Mouse (Mus musculus): ENCODE results near the gene Cyp2d22. TPM values are rescaled to one million over a fixed set of nuclear protein-coding genes. Genes with fewer than 3 reads are reported as not detected.
A peak's percentile ranks its signal among the peaks of the same experiment; 100 is the strongest.

Gene Cyp2d22
- polyA plus RNA-seq, 1 experiment from 2014 or later: 1.4 TPM

DNA sequence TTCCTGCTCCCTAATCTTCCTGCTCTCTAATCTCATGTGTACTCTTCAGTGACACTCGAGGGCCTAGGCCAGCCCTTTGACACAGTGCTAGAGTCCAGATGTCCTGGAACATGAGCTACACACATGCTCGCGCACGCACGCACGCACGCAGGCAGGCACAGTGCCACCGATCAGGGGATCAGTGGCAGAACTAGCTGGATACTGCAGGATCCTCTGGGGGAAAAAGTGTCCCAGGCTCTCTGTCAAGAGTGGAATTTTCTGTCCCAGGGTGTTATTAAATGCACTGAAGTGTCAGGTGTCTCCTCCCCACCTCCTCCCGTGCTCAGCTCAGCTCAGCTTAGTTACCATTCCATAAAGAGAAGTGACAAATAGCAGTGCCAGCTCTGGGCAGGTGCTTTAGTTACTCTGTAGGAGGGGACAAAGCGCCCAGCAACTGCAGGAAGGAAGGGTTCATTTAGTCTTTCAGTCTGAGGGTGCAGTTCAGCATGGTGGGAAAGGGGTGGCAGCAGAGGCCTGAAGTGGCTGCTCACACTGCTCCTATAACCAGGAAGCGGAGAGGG is 18.5 kb downstream of the Cyp2d22 start:
- no peaks in the 10 kb centered on the region for H3K36me3 ChIP-seq (replicated peaks; ENCODE audit: control insufficient read depth, insufficient read depth, low read depth, low read length)
- DNase-seq (ENCODE audit: low spot score) (no peak), ATAC-seq (replicated peaks; ENCODE audit: insufficient number of reproducible peaks, low FRiP score, low TSS enrichment, low read depth) (peak; percentile 14; the same call in 1 of the 2 replicates)
- no peaks in the 10 kb centered on the region for H3K4me1 ChIP-seq (ENCODE audit: control insufficient read depth, insufficient read depth, low read length)
- no peak overlapping the region for H3K4me2 ChIP-seq (ENCODE audit: low read depth, low read length)
- H3K9ac ChIP-seq (replicated peaks; ENCODE audit: low read length): no peak overlapping the region
- no peak overlapping the region for H3K4me3 ChIP-seq (ENCODE audit: low read depth, low read length)
- H3K9me3 ChIP-seq (replicated peaks; ENCODE audit: control insufficient read depth, low read length): no peaks in the 10 kb centered on the region
- 69% methylated on average over 11 of the region's 11 CpGs for WGBS
- H3K27me3 ChIP-seq (ENCODE audit: control insufficient read depth, insufficient read depth, low read length): no peaks in the 10 kb centered on the region
- H3K27ac ChIP-seq (replicated peaks; ENCODE audit: low read depth, low read length): no peak overlapping the region

DNA sequence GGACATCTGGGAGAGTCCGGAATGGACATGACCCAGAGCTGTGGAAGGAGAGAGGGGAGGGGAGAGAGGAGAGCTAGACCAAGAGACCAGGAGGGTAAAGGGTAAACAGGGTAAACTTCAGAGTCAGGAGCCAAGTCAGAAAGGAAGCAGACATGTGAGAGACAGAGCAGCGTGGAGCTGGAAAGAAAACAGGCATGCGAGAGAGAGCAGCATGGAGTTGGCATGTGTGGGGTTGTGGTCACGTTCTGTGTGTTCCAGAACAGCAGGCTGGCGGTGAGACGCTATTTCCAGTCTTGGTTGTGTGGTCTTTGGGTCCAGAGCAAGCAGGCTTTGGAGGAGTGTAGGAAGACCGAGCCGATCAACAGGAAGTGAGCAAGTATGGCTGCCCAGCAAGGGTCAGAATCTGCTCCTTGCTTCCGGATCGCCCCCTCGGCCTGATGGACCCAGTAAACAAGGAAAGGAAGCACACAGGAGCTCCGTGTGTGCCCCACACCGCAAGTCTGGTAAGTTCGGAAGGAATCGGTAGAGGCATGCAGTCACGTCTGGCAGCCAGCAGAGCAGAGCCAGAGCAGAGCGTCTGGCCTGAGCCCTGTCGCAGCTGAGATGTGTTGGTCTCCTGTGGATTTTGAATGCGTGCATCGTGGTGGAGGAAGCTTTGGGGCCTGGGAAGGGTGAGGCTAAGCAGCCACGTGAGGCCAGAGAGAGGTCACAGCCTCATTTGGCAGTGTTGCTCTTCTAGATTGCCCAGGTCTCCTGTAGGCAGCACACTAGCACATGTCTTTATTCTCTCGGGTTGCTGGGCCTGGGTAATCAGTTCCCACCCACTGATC is 21.4 kb downstream of the Cyp2d22 start:
- Histone ChIP-seq H3K4me3 (ENCODE audit: low read depth, low read length) (no peak overlapping the region), H3K4me2 (ENCODE audit: low read depth, low read length) (no peak overlapping the region), H3K4me1 (ENCODE audit: control insufficient read depth, insufficient read depth, low read length) (no peaks in the 10 kb centered on the region), H3K27me3 (ENCODE audit: control insufficient read depth, insufficient read depth, low read length) (no peaks in the 10 kb centered on the region), H3K27ac (replicated peaks; ENCODE audit: low read depth, low read length) (no peak overlapping the region), H3K36me3 (replicated peaks; ENCODE audit: control insufficient read depth, insufficient read depth, low read depth, low read length) (no peaks in the 10 kb centered on the region), H3K9ac (replicated peaks; ENCODE audit: low read length) (no peak overlapping the region), H3K9me3 (replicated peaks; ENCODE audit: control insufficient read depth, low read length) (no peaks in the 10 kb centered on the region)
- WGBS: 66% methylated on average over 22 of the region's 22 CpGs
- DNase-seq (ENCODE audit: low spot score) (no peak), ATAC-seq (replicated peaks; ENCODE audit: insufficient number of reproducible peaks, low FRiP score, low TSS enrichment, low read depth) (no peak)

DNA sequence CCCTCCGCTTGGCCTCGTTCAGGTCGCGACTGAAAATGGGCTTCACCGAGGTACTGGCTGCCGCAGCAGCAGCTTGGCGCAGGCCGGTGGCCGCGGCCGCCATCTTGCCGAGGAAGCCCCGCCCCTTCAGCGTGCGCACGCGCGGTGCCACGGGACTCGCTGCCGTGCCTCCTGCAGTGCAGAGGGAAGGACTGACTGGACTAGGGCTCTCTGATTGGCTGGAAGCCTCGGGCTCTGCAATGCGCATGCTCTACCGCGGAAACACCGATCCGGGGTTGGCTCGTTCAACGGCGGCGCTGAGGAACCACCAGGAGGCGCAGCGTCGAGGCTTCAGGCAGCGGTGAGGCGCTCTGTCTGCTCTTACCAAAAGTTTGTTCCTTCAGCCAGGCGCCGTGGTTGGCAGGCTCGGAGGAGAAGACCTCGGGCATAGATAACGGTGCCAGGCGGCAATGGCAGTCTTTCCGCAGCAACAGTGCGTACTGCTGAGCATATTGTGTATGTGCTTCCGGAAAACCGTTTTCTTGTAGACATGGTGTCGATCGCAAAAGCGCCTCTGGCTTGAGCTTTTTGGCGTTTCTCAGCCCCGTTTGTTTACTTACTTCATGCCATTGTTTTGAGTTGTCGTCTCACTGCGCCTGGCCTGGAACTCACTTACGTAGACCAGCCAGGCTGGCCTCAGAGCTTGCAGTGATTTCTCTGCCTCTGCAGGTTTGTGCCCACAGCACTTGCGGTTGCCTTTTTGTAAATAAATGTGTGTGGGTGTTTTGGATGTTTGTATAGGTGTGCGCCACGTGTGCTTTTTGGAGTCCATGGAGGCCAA is 25.7 kb downstream of the Cyp2d22 start, which contains the start of gene Ndufa6:
Gene Ndufa6 (minus strand): TSS at position 197 of the 820 bp plus-strand sequence.
- Histone ChIP-seq H3K4me1 (ENCODE audit: control insufficient read depth, insufficient read depth, low read length) (no peaks in the 10 kb centered on the region; the same call in 1 of the 2 replicates), H3K9me3 (replicated peaks; ENCODE audit: control insufficient read depth, low read length) (no peaks in the 10 kb centered on the region), H3K9ac (replicated peaks; ENCODE audit: low read length) (peak within 1 kb of the TSS; percentile 91), H3K4me3 (ENCODE audit: low read depth, low read length) (peak within 1 kb of the TSS; percentile 87), H3K27ac (replicated peaks; ENCODE audit: low read depth, low read length) (peak within 1 kb of the TSS; percentile 25; the same call in 1 of the 2 replicates), H3K36me3 (replicated peaks; ENCODE audit: control insufficient read depth, insufficient read depth, low read depth, low read length) (peaks cover 5% of the 10 kb centered on the region), H3K27me3 (ENCODE audit: control insufficient read depth, insufficient read depth, low read length) (no peaks in the 10 kb centered on the region), H3K4me2 (ENCODE audit: low read depth, low read length) (peak within 1 kb of the TSS; percentile 66)
- DNase-seq (ENCODE audit: low spot score): peak; percentile 98
- peak; percentile 99 for ATAC-seq (replicated peaks; ENCODE audit: insufficient number of reproducible peaks, low FRiP score, low TSS enrichment, low read depth)
- 2% methylated on average over 56 of the region's 57 CpGs for WGBS

DNA sequence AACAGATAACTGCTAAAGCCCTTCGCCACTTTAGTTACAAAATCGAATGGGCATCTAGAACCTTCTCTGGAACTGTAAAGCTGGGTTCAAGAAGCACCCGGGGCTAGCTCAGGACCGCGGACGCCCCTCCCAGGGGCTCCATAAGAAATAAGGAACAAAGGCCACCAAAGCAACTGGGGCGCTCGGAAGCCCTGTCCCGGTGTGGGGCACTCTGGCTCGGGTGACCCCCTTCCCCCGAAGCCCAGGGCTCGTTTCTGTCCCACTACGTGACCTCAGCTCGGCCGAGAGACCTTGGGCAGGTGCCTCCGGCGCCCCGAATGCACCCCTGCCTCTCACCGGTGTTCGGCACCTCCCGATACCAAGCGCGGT is 26.3 kb downstream of the Cyp2d22 start:
- H3K4me1 ChIP-seq (ENCODE audit: control insufficient read depth, insufficient read depth, low read length): no peaks in the 10 kb centered on the region; the same call in 1 of the 2 replicates
- 1% methylated on average over 23 of the region's 23 CpGs for WGBS
- peak overlapping the region; percentile 87 for H3K4me3 ChIP-seq (ENCODE audit: low read depth, low read length)
- H3K9ac ChIP-seq (replicated peaks; ENCODE audit: low read length): peak overlapping the region; percentile 91
- ATAC-seq (replicated peaks; ENCODE audit: insufficient number of reproducible peaks, low FRiP score, low TSS enrichment, low read depth) (peak; percentile 49; the same call in 1 of the 2 replicates), DNase-seq (ENCODE audit: low spot score) (no peak)
- H3K4me2 ChIP-seq (ENCODE audit: low read depth, low read length): peak overlapping the region; percentile 66
- peak overlapping the region; percentile 25; the same call in 1 of the 2 replicates for H3K27ac ChIP-seq (replicated peaks; ENCODE audit: low read depth, low read length)
- H3K9me3 ChIP-seq (replicated peaks; ENCODE audit: control insufficient read depth, low read length): no peaks in the 10 kb centered on the region
- H3K36me3 ChIP-seq (replicated peaks; ENCODE audit: control insufficient read depth, insufficient read depth, low read depth, low read length): peaks cover 5% of the 10 kb centered on the region
- H3K27me3 ChIP-seq (ENCODE audit: control insufficient read depth, insufficient read depth, low read length): no peaks in the 10 kb centered on the region

DNA sequence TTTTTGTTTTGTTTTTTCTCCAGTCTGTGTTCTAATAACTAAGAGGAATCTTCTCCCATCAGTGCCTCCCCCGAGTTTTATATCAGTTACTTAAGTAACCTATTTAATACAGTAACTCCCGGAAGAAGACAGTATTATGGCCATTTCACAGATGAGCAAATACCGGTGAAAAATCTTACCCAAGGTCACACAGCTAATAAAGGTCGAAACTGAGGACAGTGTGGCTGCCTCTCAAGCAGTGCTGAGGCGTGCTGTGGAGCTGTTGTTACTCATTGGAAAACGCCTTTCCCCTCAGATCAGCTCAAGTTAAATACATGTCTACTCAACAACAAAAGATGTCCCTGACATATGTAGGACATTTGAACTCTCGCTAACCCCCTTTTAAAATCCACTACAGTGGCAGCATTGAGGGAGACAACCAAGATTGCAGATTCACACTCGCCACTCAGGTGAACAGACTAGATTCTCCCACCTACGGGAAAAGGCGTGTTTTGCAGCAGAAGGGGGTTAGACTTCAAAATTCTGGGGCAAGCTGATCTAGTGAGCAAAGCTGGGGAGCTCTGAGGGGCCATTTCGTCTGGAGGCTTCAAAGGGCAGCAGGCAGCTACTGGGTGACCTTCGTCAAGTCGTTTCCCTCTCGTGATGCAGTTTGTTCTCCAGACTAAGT is 26.8 kb downstream of the Cyp2d22 start:
- H3K27me3 ChIP-seq (ENCODE audit: control insufficient read depth, insufficient read depth, low read length): no peaks in the 10 kb centered on the region
- ATAC-seq (replicated peaks; ENCODE audit: insufficient number of reproducible peaks, low FRiP score, low TSS enrichment, low read depth) (no peak), DNase-seq (ENCODE audit: low spot score) (no peak)
- no peaks in the 10 kb centered on the region for H3K9me3 ChIP-seq (replicated peaks; ENCODE audit: control insufficient read depth, low read length)
- peak overlapping the region; percentile 87 for H3K4me3 ChIP-seq (ENCODE audit: low read depth, low read length)
- WGBS: 28% methylated on average over 14 of the region's 14 CpGs
- peak overlapping the region; percentile 91 for H3K9ac ChIP-seq (replicated peaks; ENCODE audit: low read length)
- H3K36me3 ChIP-seq (replicated peaks; ENCODE audit: control insufficient read depth, insufficient read depth, low read depth, low read length): peaks cover 5% of the 10 kb centered on the region
- H3K27ac ChIP-seq (replicated peaks; ENCODE audit: low read depth, low read length): peak overlapping the region; percentile 25; the same call in 1 of the 2 replicates
- no peaks in the 10 kb centered on the region; the same call in 1 of the 2 replicates for H3K4me1 ChIP-seq (ENCODE audit: control insufficient read depth, insufficient read depth, low read length)
- H3K4me2 ChIP-seq (ENCODE audit: low read depth, low read length): peak overlapping the region; percentile 66

DNA sequence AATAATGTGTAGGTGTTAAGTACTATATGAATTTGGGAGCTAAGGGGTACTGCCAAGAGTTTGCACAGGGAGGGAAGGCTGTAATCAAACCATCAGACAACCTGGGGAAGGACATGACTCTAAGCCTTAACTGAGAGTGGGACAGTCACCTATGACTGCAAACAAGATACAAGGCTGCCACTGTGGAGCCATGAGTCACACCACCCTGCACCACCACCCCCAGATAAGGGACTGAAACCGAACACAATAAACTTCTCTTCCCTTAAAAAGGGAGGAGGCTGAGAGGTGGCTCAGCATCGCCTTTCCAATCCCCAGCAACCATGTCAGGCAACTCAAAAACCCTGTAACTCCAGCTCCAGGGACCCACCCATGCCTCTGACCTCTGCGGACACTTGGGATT is 28.6 kb downstream of the Cyp2d22 start:
- Histone ChIP-seq H3K27me3 (ENCODE audit: control insufficient read depth, insufficient read depth, low read length) (no peaks in the 10 kb centered on the region), H3K27ac (replicated peaks; ENCODE audit: low read depth, low read length) (no peak overlapping the region), H3K9ac (replicated peaks; ENCODE audit: low read length) (peak overlapping the region; percentile 9; the same call in 1 of the 2 replicates), H3K4me1 (ENCODE audit: control insufficient read depth, insufficient read depth, low read length) (peaks cover 5% of the 10 kb centered on the region), H3K36me3 (replicated peaks; ENCODE audit: control insufficient read depth, insufficient read depth, low read depth, low read length) (peaks cover 5% of the 10 kb centered on the region), H3K9me3 (replicated peaks; ENCODE audit: control insufficient read depth, low read length) (no peaks in the 10 kb centered on the region), H3K4me2 (ENCODE audit: low read depth, low read length) (no peak overlapping the region), H3K4me3 (ENCODE audit: low read depth, low read length) (no peak overlapping the region)
- 94% methylated on average over 3 of the region's 3 CpGs for WGBS
- ATAC-seq (replicated peaks; ENCODE audit: insufficient number of reproducible peaks, low FRiP score, low TSS enrichment, low read depth) (no peak), DNase-seq (ENCODE audit: low spot score) (no peak)

DNA sequence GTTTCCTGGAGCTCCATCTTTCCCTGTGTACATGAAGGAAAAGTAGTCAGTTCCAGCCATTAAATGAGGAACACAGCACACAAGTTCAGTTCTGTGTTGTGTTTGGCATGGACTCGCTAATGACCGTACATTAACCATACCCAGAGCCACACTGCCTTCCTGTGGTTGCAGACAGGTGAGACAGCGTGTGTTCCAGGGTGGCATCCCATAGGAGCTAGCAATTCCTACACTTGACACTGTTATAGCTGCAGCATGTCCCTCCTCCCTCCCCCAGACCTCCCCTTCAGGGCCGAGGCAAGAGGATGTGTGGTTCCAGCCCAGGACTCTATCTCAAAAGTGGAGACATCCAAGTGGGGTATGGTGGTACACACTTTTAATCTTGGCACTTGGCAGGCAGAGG is 29.7 kb downstream of the Cyp2d22 start:
- WGBS: 90% methylated on average over 4 of the region's 4 CpGs
- no peak overlapping the region for H3K9ac ChIP-seq (replicated peaks; ENCODE audit: low read length)
- DNase-seq (ENCODE audit: low spot score): no peak
- no peak overlapping the region for H3K4me2 ChIP-seq (ENCODE audit: low read depth, low read length)
- H3K4me1 ChIP-seq (ENCODE audit: control insufficient read depth, insufficient read depth, low read length): peaks cover 5% of the 10 kb centered on the region
- ATAC-seq (replicated peaks; ENCODE audit: insufficient number of reproducible peaks, low FRiP score, low TSS enrichment, low read depth): no peak
- H3K9me3 ChIP-seq (replicated peaks; ENCODE audit: control insufficient read depth, low read length): no peaks in the 10 kb centered on the region
- H3K36me3 ChIP-seq (replicated peaks; ENCODE audit: control insufficient read depth, insufficient read depth, low read depth, low read length): peaks cover 5% of the 10 kb centered on the region
- no peak overlapping the region for H3K27ac ChIP-seq (replicated peaks; ENCODE audit: low read depth, low read length)
- no peak overlapping the region for H3K4me3 ChIP-seq (ENCODE audit: low read depth, low read length)
- no peaks in the 10 kb centered on the region for H3K27me3 ChIP-seq (ENCODE audit: control insufficient read depth, insufficient read depth, low read length)

Measured in embryonic facial prominence, embryonic 11.5 days (tissue).